In genomic region chr16:92127666-92128065, GRCm38 (mm10) we compare ENCODE assay signal across 18 mouse cellular contexts.
"Had no signal": no experiment of that assay in that cellular context is flagged by ENCODE, and none has a peak within 500 bp of the region (broad histone marks: within the 10 kb centered on the region; RNA-seq: fewer than 3 reads in every experiment).

No protein-coding gene starts in this region.

- H3K27me3 ChIP-seq: midbrain, embryonic 13.5 days; midbrain, embryonic 15.5 days; neural tube, embryonic 13.5 days; neural tube, embryonic 15.5 days had no signal

- ATAC-seq: midbrain, embryonic 13.5 days; midbrain, embryonic 15.5 days had no signal

- H3K9me3 ChIP-seq: midbrain, embryonic 13.5 days; neural tube, embryonic 15.5 days had no signal

- H3K4me1 ChIP-seq: midbrain, embryonic 10.5 days; midbrain, embryonic 13.5 days; midbrain, embryonic 15.5 days; neural tube, embryonic 13.5 days; neural tube, embryonic 15.5 days had no signal

- H3K27ac ChIP-seq: midbrain, embryonic 10.5 days; midbrain, embryonic 13.5 days; midbrain, embryonic 15.5 days; neural tube, embryonic 13.5 days; neural tube, embryonic 15.5 days had no signal

- H3K4me3 ChIP-seq: midbrain, embryonic 10.5 days; midbrain, embryonic 13.5 days; midbrain, embryonic 15.5 days; myocyte; neural tube, embryonic 13.5 days; neural tube, embryonic 15.5 days had no signal

- H3K4me2 ChIP-seq: lung, embryonic 14.5 days; midbrain, embryonic 13.5 days; midbrain, embryonic 15.5 days; neural tube, embryonic 13.5 days; neural tube, embryonic 15.5 days had no signal

- H3K36me3 ChIP-seq: midbrain, embryonic 10.5 days; midbrain, embryonic 15.5 days; neural tube, embryonic 13.5 days; neural tube, embryonic 15.5 days had no signal

- DNase-seq: lung, adult 18-20 months; lung, embryonic 14.5 days; lung, postnatal 10 days; lung, postnatal 4 days; retina, postnatal 1 day; right cerebral cortex, adult 18-20 months; right cerebral cortex, postnatal 25 days; right cerebral cortex, postnatal 4 days; spleen, adult 18-20 months; thymus, adult 18-20 months; thymus, postnatal 14 days; thymus, postnatal 36 days had no signal

- H3K9ac ChIP-seq: lung, embryonic 14.5 days; midbrain, embryonic 13.5 days; midbrain, embryonic 15.5 days; neural tube, embryonic 13.5 days; neural tube, embryonic 15.5 days had no signal
